Mouse (Mus musculus): ENCODE measurements around the gene Lars2. TPM values are rescaled to one million over a fixed set of nuclear protein-coding genes. Genes with fewer than 3 reads are reported as not detected.
"Not testable (repeated sequence)": the region's sequence is repeated elsewhere in the genome, so short reads cannot be mapped to it uniquely, and the experiment has no call there.

Gene Lars2
- polyA plus RNA-seq, 1 experiment from 2014 or later = 1,220 TPM

GRCm38 (mm10) chr9:123343069-123343468, 23.7 kb upstream of the Lars2 start:
- Histone ChIP-seq H3K4me2 (replicated peaks) (no peak overlapping the region), H3K9ac (no peak overlapping the region), H3K27ac (no peak overlapping the region), H3K27me3 (ENCODE audit: control insufficient read depth, insufficient read depth, low read length) (no peaks in the 10 kb centered on the region), H3K36me3 (replicated peaks; ENCODE audit: control insufficient read depth, insufficient read depth) (no peaks in the 10 kb centered on the region), H3K9me3 (ENCODE audit: control insufficient read depth, low read length) (no peaks in the 10 kb centered on the region), H3K4me3 (replicated peaks; ENCODE audit: low read length) (no peak overlapping the region), H3K4me1 (replicated peaks; ENCODE audit: control insufficient read depth, insufficient read depth, low read length) (no peaks in the 10 kb centered on the region)
- DNase-seq (ENCODE audit: low spot score) (no peak), ATAC-seq (ENCODE audit: low FRiP score) (no peak)
- WGBS = 79% methylated on average over 3 of the region's 3 CpGs

- H3K9me3 ChIP-seq (ENCODE audit: control insufficient read depth, low read length) = peaks cover 23% of the 10 kb centered on the region
- not testable (repeated sequence) for H3K4me1 ChIP-seq (replicated peaks; ENCODE audit: control insufficient read depth, insufficient read depth, low read length); H3K4me2 ChIP-seq (replicated peaks); H3K27ac ChIP-seq; H3K36me3 ChIP-seq (replicated peaks; ENCODE audit: control insufficient read depth, insufficient read depth); H3K27me3 ChIP-seq (ENCODE audit: control insufficient read depth, insufficient read depth, low read length); ATAC-seq (ENCODE audit: low FRiP score); H3K9ac ChIP-seq; DNase-seq (ENCODE audit: low spot score); H3K4me3 ChIP-seq (replicated peaks; ENCODE audit: low read length)
- 89% methylated on average over 1 of the region's 1 CpGs for WGBS
Measured at GRCm38 (mm10) chr9:123349286-123349685, 17.4 kb upstream of the Lars2 start.

DNA sequence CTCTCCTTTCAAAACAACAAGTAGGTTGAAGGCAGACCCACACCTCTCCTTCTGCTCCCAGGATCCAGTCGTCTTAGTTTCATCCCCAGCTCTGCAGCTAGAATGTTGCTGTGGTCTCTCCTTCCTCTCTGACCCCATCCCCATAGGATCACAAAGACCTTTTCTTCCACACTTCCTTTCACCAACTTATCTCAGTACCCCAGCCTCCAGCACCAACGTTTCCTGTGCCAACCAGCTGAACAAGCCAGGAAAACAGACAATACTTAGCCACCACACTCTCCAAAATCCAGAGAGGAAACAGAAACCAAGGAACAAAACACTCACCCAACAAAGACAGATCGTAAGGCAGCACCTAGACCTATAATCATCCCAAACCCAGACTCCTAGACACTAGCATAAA, 6.7 kb upstream of the Lars2 start:
- H3K9me3 ChIP-seq (ENCODE audit: control insufficient read depth, low read length) = no peaks in the 10 kb centered on the region
- H3K4me3 ChIP-seq (replicated peaks; ENCODE audit: low read length) = no peak overlapping the region
- H3K9ac ChIP-seq = no peak overlapping the region
- 63% methylated on average over 3 of the region's 3 CpGs for WGBS
- H3K36me3 ChIP-seq (replicated peaks; ENCODE audit: control insufficient read depth, insufficient read depth) = no peaks in the 10 kb centered on the region
- no peak overlapping the region for H3K27ac ChIP-seq
- no peaks in the 10 kb centered on the region for H3K4me1 ChIP-seq (replicated peaks; ENCODE audit: control insufficient read depth, insufficient read depth, low read length)
- DNase-seq (ENCODE audit: low spot score) = no peak
- no peaks in the 10 kb centered on the region for H3K27me3 ChIP-seq (ENCODE audit: control insufficient read depth, insufficient read depth, low read length)
- no peak overlapping the region for H3K4me2 ChIP-seq (replicated peaks)
- ATAC-seq (ENCODE audit: low FRiP score) = no peak

DNA sequence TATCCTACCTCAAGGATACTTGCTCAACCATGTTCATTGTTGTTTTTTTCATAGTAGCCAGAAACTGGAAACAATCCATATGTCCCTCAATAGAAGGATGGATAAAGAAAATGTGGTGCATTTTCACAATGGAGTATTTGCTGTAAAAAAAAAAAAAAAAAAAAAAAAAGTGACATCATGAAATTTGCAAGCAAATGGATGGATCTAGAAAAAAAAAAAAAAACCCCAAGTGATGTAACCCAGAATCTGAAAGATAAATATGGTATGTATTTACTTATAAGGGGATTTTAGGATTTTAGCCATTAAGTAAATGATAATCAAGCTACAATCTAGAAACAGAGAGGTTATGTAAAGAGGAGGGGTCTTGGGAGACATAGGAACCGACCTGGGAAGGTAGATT, 1.4 kb upstream of the Lars2 start:
- Histone ChIP-seq H3K4me2 (replicated peaks) (no peak overlapping the region), H3K4me1 (replicated peaks; ENCODE audit: control insufficient read depth, insufficient read depth, low read length) (peaks cover 13% of the 10 kb centered on the region; the same call in 1 of the 2 replicates), H3K27me3 (ENCODE audit: control insufficient read depth, insufficient read depth, low read length) (no peaks in the 10 kb centered on the region), H3K9ac (no peak overlapping the region), H3K9me3 (ENCODE audit: control insufficient read depth, low read length) (no peaks in the 10 kb centered on the region), H3K36me3 (replicated peaks; ENCODE audit: control insufficient read depth, insufficient read depth) (no peaks in the 10 kb centered on the region), H3K27ac (no peak overlapping the region), H3K4me3 (replicated peaks; ENCODE audit: low read length) (no peak overlapping the region)
- DNase-seq (ENCODE audit: low spot score) (no peak), ATAC-seq (ENCODE audit: low FRiP score) (no peak)
- WGBS = 73% methylated on average over 1 of the region's 1 CpGs

GRCm38 (mm10) chr9:123365942-123366707, 602 bp upstream of the Lars2 start:
- no peak for DNase-seq (ENCODE audit: low spot score)
- H3K36me3 ChIP-seq (replicated peaks; ENCODE audit: control insufficient read depth, insufficient read depth) = no peaks in the 10 kb centered on the region
- ATAC-seq (ENCODE audit: low FRiP score) = peak; percentile 44
- H3K27ac ChIP-seq = peak overlapping the region; percentile 76
- 30% methylated on average over 9 of the region's 9 CpGs for WGBS
- H3K27me3 ChIP-seq (ENCODE audit: control insufficient read depth, insufficient read depth, low read length) = no peaks in the 10 kb centered on the region
- H3K9me3 ChIP-seq (ENCODE audit: control insufficient read depth, low read length) = no peaks in the 10 kb centered on the region
- H3K4me2 ChIP-seq (replicated peaks) = peak overlapping the region; percentile 70
- H3K4me1 ChIP-seq (replicated peaks; ENCODE audit: control insufficient read depth, insufficient read depth, low read length) = peaks cover 13% of the 10 kb centered on the region; the same call in 1 of the 2 replicates
- peak overlapping the region; percentile 75 for H3K9ac ChIP-seq
- peak overlapping the region; percentile 75 for H3K4me3 ChIP-seq (replicated peaks; ENCODE audit: low read length)

- H3K9me3 ChIP-seq (ENCODE audit: control insufficient read depth, low read length) = no peaks in the 10 kb centered on the region
- DNase-seq (ENCODE audit: low spot score) (peak; percentile 24), ATAC-seq (ENCODE audit: low FRiP score) (no peak)
- peaks cover 13% of the 10 kb centered on the region for H3K36me3 ChIP-seq (replicated peaks; ENCODE audit: control insufficient read depth, insufficient read depth)
- peak overlapping the region; percentile 75 for H3K9ac ChIP-seq
- H3K27ac ChIP-seq = no peak overlapping the region
- H3K4me1 ChIP-seq (replicated peaks; ENCODE audit: control insufficient read depth, insufficient read depth, low read length) = peaks cover 13% of the 10 kb centered on the region; the same call in 1 of the 2 replicates
- peak overlapping the region; percentile 70 for H3K4me2 ChIP-seq (replicated peaks)
- peak overlapping the region; percentile 75 for H3K4me3 ChIP-seq (replicated peaks; ENCODE audit: low read length)
- H3K27me3 ChIP-seq (ENCODE audit: control insufficient read depth, insufficient read depth, low read length) = no peaks in the 10 kb centered on the region
Measured at GRCm38 (mm10) chr9:123367636-123368035, 909 bp downstream of the Lars2 start.

DNA sequence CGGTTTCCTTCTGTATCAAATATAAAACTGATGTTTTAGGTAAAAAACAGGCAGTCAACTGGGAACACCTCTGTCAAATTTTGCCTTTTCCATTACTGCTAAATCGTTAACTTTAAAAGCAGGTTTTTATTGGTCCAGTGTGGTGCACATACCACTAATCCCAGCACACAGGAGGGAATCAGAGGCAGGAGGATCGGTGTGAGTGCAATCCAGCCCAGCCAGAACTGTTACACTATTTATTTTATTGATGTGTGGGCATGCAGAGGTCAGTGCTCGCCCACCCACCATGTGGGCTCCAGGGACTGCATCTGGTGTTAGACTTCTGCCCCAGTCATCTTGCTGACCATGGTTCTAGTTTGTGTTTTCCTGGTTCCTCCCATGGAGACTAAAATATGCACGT, 15.7 kb downstream of the Lars2 start:
- no peaks in the 10 kb centered on the region for H3K9me3 ChIP-seq (ENCODE audit: control insufficient read depth, low read length)
- no peak overlapping the region for H3K27ac ChIP-seq
- peaks cover 23% of the 10 kb centered on the region for H3K36me3 ChIP-seq (replicated peaks; ENCODE audit: control insufficient read depth, insufficient read depth)
- 0 out of 2 replicates have a peak, but pooled peaks cover 10% of the 10 kb centered on the region for H3K4me1 ChIP-seq (replicated peaks; ENCODE audit: control insufficient read depth, insufficient read depth, low read length)
- no peak overlapping the region for H3K4me3 ChIP-seq (replicated peaks; ENCODE audit: low read length)
- DNase-seq (ENCODE audit: low spot score) (no peak), ATAC-seq (ENCODE audit: low FRiP score) (no peak)
- H3K27me3 ChIP-seq (ENCODE audit: control insufficient read depth, insufficient read depth, low read length) = no peaks in the 10 kb centered on the region
- WGBS = 81% methylated on average over 5 of the region's 5 CpGs
- no peak overlapping the region for H3K4me2 ChIP-seq (replicated peaks)
- no peak overlapping the region for H3K9ac ChIP-seq

- no peak overlapping the region for H3K9ac ChIP-seq
- ATAC-seq (ENCODE audit: low FRiP score) (no peak), DNase-seq (ENCODE audit: low spot score) (peak; percentile 28)
- H3K36me3 ChIP-seq (replicated peaks; ENCODE audit: control insufficient read depth, insufficient read depth) = peaks cover 7% of the 10 kb centered on the region
- H3K27ac ChIP-seq = no peak overlapping the region
- no peaks in the 10 kb centered on the region for H3K9me3 ChIP-seq (ENCODE audit: control insufficient read depth, low read length)
- H3K4me1 ChIP-seq (replicated peaks; ENCODE audit: control insufficient read depth, insufficient read depth, low read length) = 0 out of 2 replicates have a peak, but pooled peaks cover 10% of the 10 kb centered on the region
- no peak overlapping the region for H3K4me2 ChIP-seq (replicated peaks)
- no peaks in the 10 kb centered on the region for H3K27me3 ChIP-seq (ENCODE audit: control insufficient read depth, insufficient read depth, low read length)
- 43% methylated on average over 3 of the region's 3 CpGs for WGBS
- no peak overlapping the region for H3K4me3 ChIP-seq (replicated peaks; ENCODE audit: low read length)
Measured at GRCm38 (mm10) chr9:123384696-123385095, 18.0 kb downstream of the Lars2 start.

DNA sequence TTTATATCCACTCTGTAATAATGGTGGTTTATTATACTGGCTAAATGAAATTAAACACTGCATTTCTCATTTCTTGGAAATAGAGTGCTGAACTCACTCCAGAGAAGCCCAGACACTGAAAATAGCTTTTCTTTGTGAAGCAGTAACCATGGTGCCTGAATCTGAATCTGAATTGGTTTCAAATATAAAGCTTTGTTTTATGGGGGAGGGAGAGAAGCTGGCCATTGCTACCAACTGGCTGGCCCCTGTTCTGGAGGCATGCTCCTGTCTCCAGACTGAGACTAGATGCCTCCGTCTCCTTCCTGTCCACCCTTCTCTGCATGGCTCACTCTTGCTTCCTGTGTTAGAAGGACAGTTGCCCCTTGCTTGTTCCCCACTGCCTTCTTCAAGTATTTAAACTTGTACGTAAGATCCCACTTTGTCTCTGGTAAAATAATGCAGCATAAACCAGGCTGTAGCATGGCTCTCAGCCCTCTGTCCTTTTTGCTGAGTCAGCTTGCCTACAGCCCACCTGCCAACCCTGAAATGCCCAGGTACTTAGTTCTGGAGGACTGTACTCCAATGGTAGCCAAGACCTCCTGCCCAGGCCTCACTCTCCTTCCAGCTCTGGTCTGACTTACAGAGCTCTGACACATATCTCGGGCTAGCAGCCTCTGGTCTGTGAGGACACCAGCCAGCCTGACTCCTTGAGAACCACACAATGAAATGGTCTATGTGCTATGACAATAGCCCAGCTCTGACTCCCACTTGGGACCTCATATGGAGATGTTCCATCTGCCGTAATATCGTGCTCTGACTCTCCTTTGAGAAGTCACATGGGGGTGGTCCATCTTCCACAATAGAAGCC, 18.8 kb downstream of the Lars2 start:
- Histone ChIP-seq H3K27me3 (ENCODE audit: control insufficient read depth, insufficient read depth, low read length) (no peaks in the 10 kb centered on the region), H3K27ac (no peak overlapping the region), H3K9ac (no peak overlapping the region), H3K4me3 (replicated peaks; ENCODE audit: low read length) (no peak overlapping the region), H3K36me3 (replicated peaks; ENCODE audit: control insufficient read depth, insufficient read depth) (peaks cover 7% of the 10 kb centered on the region), H3K9me3 (ENCODE audit: control insufficient read depth, low read length) (no peaks in the 10 kb centered on the region), H3K4me1 (replicated peaks; ENCODE audit: control insufficient read depth, insufficient read depth, low read length) (0 out of 2 replicates have a peak, but pooled peaks cover 10% of the 10 kb centered on the region), H3K4me2 (replicated peaks) (no peak overlapping the region)
- ATAC-seq (ENCODE audit: low FRiP score) (no peak; the same call in 1 of the 2 replicates), DNase-seq (ENCODE audit: low spot score) (peak; percentile 29)
- 36% methylated on average over 5 of the region's 5 CpGs for WGBS
